Mouse (Mus musculus): ENCODE data around the gene Lhfpl3. TPM values are rescaled to one million over a fixed set of nuclear protein-coding genes. Genes with fewer than 3 reads are reported as not detected.

The Lhfpl3 gene
- total RNA-seq, 2 experiments from 2014 or later: 0.10 to 0.12 TPM

DNA sequence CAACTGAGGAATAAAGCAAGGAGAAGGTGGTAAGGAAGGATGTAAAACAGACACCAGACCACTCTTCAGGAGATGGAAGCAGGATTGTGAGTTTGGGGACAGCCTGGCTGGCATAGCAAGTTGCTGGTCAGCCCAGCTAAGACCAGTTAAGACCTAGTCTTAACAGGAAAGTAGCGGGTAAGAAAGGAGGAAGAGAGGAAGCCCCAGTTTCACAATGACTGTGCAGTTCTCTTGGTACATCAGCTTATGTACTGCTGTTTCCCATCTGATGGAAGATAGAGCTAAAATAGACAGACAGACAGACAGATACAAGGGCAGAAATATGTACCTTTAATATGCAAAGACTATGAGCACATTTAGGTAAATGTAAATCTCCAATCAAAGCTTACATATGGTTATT, 171.3 kb downstream of the Lhfpl3 start:
- DNase-seq: peak in 1 of 2 experiments; percentile 0
- intact Hi-C loops (cut with DNase I): no loop called here

DNA sequence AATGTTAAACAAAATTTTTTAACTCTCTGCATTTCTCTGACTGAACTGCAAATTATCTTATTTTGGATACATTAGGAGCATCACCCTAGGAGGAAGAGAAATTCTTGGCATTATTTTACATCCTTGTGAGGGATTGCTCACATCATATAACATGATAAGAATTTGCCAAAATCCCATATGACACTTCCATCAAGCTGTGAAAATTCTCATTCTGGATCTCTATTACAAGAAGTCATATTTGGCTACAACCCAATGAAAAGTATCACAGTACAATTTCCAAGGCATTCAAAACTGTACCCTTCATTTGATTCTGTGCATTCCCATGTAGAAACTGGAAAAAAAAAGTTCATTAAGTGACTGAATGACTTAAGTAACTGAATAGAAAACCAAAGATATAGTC, 180.3 kb downstream of the Lhfpl3 start:
- intact Hi-C loops (cut with DNase I): no loop called here
- no peak for DNase-seq

DNA sequence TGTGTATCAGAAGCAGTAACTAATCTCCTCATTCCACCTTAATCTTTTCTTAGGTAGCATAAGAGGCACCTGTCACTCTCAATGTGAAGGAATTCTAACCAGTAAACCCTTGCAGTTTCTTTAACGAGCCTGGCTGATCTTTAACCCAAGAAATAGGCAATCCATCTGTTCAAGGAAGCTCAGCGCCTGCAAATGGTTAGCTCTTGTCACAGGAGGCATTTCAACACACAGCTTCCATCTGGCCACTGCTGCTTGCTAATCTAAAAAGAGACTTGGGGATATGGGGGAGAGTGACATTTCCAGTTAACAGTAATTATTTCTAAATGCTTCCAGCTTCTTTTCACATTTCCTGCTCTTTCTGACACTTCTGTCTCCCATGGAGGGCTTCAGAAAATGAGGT, 182.9 kb downstream of the Lhfpl3 start:
- DNase-seq: no peak
- intact Hi-C loops (cut with DNase I): no loop called here

DNA sequence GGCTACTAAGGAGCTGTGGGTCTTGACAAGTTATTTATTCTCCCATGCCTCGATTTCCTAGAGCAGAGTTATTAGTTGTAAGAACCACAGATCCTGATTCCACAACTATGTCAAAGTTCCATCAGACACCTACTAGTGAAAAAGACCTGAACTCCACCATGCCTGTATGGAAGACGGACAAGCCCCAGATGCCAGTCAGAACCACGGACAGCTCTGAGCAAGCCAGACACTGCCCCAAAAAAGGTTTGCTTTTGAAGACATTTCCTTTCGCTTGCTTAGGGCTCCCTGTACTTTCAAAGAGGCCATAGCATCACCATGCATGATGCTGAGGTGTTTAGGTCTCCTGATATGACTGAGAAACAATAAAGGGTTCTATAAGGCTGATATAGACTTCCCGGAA, 197.4 kb downstream of the Lhfpl3 start:
- intact Hi-C loops (cut with DNase I): no loop called here
- DNase-seq: peak; percentile 8 to 27

DNA sequence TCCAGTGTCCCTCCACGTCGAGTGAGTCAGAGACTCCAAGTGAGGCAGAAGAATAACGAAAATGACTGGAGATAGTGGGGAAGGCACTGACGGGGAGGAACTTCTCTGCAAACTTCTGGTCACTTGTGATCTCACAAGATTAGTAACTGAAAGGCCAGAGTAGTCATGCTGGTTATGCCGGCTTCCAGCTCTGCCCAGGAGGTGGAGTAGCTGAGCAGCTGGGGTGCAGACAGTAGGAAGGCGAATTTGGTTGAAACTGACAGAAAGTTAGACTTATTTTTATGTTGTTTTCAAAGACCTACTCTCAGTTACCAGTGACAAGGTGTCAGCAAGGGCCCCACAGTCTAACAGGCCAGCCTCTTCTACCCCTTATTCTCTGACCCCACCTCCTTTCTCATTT, 217.4 kb downstream of the Lhfpl3 start:
- DNase-seq: peak in 1 of 2 experiments; percentile 3
- intact Hi-C loops (cut with DNase I): loop anchor here (5.0 kb wide), 1 partner anchor 264 kb away; no protein-coding TSS in a partner anchor

DNA sequence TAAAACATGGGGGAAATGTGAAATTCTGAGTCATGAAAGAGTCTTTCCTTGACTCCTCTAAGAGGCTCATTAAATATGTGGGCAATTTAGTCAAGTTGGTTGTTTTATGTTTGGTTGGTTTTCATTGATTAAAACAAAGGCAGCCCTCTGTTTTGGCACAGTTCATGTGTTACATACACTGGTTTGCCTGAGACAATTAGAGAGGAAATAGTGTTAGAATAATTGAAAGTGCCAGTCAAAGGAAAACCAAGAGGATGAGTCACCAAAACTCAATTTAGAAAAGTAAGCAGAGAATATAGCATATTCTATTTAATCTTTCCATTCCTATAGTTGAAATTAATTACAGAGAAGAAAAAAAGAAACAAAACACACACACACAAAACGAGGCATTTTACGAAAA, 240.9 kb downstream of the Lhfpl3 start:
- intact Hi-C loops (cut with DNase I): no loop called here
- DNase-seq: no peak

DNA sequence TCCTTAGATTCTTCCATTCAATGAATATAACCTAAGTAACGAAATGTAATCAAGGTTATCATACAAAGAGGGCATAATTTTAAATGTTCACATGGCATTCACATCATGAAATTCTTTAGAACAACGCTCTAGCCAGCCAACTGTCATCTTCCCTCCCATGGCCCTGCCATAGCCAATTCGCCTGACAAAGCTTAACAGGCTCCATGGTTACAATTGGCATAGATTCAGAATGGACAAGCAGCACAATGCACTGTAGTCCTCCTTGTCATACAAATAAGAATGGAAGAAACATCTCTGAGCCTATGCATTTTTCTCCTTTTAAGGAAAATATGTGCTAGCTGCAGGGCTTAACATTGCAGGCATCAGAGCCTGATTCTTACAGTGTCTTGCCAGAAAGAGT, 254.0 kb downstream of the Lhfpl3 start:
- intact Hi-C loops (cut with DNase I): no loop called here

DNA sequence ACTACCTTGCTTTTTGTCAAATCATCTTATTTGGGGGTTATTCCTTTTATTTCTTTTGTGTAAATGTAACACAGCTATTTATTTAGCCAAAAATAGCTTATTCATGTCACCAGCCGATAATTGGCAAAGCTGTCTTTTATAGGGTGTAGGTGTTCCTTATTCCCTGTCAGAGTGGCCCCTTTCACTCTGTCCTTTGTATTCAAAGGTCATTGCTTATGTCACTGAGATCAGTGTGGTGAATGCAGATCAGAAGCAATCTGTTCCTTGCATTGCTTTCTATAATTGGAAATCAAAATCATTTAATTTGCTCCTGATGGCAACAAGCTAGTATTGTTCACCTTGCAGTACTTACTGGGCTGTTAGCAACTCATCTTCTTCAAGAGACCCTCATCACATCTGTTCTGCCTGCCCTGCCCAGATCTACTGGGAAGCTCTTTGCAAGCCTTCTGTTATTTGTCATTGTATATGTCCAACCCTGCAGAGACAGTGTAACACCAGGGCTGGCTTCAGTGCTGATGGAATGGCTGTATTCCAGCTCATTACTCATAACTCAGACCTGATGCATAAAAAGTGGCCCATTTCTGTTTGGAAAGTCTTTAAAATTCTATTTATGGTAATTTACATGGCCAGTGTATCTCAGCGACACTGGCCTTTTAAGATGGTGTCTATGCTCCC, 257.4 kb downstream of the Lhfpl3 start:
- intact Hi-C loops (cut with DNase I): no loop called here
- DNase-seq: no peak

More for the DNA sequence above, 254.0 kb downstream of the Lhfpl3 start:
- DNase-seq: no peak

DNA sequence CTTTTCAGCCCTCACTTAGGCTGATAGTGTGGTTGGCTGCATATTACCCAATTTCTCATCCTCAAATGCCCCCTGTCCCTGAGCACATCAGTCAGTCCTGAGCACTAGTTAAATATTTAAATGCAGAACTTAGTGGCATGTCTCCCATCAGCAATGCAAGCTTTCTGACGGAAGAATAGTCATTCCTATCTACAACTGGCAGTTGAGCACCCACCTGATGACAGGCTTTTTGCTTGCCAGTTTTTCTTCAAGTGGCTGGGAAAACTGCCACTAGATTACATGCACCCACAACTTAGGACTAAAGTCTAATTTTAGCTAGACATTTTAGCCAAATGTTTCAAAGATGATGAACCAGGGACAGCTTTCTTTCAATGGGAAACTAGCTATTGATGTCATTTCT, 260.3 kb downstream of the Lhfpl3 start:
- intact Hi-C loops (cut with DNase I): no loop called here
- DNase-seq: peak; percentile 67 to 74

DNA sequence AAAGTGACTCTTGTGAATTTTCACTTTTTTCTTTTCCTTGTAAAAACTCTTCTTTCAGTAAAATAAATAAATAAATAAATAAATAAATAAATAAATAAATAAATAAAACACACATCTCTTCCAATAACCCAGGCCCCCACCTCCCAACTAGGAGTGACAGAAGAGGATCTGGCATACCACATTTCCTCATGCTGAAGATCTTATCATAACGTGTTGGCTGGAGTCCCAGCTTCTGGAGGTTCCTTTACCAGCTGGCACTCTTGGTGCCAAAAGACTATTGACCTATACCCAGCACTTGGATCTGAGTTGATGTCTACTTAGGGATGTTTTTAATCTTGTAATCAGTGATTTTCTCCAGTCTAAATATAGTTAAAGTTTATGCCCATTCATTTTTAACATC, 264.6 kb downstream of the Lhfpl3 start:
- intact Hi-C loops (cut with DNase I): no loop called here
- no peak for DNase-seq

DNA sequence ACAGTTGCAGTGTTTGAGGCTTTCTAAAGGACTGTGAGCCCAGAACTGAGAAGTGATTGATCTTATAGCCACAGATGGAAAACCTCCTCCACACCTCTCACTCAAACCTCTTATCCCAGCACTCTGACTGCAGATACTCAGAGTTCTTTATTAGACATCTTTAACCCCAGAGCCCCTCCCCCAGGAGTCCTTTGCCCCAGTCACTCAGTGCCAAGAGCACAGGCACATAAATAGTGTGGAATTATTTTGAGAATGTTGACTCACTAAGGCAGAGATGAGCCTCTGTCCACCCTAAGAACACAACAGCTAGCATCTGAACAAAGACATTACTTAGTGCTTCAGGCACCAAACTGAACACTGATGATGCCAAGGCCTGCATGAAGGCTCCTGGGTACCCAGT, 268.1 kb downstream of the Lhfpl3 start:
- intact Hi-C loops (cut with DNase I): no loop called here
- DNase-seq: peak; percentile 34 to 38

DNA sequence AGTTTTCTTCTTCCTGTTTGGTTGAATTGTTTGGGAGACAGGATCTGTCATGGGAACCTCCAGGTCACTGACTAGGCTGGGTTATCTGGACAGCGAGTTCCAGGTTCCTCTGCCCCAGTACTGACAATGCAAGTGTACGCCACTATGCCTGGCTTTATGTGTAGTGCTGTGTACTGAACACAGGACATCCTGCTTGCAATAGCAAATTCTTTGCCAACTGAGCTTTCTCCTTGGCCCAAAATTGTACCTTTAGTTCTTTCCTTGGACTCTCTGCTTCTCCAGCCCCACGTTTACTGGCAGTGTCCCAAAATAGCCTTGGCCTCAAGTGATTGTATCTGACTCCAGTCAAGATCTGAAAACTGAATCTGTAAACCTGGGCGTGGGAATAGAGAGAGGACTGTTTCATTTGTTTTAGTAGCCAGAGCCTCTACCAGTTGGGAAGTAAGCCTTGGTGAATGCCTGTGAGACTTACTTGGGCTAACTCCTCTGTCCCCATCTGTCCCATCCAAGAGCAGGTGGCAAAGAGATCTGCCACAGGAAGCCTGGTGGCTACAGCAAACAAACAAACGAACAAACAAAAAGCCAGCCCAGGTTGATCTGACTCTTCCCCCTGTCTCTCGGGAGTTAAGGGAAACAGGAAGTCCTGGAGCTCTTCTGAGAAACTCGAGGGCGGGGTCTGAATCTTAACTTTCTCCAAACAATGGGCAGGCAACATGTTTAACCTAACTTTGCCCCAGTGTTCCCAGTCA, 269.9 kb downstream of the Lhfpl3 start:
- intact Hi-C loops (cut with DNase I): no loop called here
- DNase-seq: peak in 1 of 2 experiments; percentile 15

DNA sequence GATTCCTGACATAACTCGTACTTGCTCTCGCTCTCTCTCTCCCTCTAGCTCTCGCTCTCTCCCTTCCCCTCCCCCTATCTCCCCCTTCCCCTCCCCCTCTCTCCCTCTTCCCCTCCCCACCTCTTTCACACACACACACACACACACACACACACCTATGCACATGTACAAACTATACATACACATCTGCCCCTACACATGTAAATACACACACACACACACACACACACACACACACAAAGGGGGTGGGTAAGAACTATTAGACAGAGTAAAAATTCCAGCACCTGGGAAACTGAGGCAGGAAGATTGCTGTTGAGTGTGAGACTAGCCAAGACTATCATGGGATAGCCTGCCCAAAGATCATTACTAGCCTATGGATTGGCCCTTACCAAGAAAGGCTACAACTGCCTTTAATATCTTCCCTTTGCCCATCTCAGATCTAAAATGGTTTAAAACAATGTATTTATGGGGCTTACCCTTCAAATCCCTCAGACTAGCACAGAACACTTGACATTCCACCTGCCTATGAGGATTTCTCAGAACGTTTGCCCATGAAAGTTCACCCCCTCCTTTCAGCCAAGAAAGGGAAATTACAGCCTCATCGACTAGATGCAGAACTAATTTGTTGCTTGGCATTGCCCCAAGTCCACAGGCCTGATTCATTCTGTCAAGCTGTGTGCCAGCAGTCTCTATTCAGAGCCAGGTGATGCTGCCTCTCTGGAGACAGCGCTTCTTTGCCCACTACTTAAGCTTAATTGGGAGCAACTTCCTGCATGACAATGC, 289.3 kb downstream of the Lhfpl3 start:
- DNase-seq: peak in 1 of 2 experiments; percentile 8
- intact Hi-C loops (cut with DNase I): no loop called here

DNA sequence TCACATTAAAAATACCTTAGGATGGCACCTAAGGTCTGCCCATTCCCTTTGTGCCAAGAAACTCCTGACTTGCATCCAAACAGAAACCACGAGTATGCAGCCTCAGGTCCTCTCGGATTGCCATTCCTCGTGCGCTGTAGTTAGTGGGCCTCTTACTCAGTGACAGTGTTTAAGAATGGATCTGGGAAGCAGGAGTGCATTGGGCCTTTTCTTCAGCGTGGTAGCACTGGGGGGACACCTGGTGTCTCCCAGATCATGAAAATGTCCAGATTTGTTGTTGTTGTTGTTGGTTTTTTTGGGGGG, 289.8 kb downstream of the Lhfpl3 start:
- intact Hi-C loops (cut with DNase I): no loop called here
- peak in 1 of 2 experiments; percentile 6 for DNase-seq

DNA sequence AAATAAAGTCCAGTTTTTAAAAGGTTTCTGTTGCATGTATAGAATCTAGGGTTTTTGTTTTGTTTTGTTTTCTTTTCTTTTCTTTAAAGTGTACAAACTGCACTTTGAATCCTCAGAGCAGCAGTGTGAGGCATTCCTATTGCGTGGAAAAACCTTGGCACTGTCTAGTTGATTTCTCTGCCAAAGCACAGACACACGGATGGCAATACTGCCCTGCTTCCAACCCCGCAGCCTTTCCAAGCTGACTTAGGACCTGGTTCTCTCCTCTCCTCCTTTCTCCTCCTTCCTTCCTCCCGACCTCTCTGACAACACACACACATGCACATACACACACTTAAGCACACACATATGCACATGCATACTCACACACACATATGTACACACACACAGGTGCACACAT, 294.6 kb downstream of the Lhfpl3 start:
- DNase-seq: peak; percentile 2 to 4
- intact Hi-C loops (cut with DNase I): no loop called here

DNA sequence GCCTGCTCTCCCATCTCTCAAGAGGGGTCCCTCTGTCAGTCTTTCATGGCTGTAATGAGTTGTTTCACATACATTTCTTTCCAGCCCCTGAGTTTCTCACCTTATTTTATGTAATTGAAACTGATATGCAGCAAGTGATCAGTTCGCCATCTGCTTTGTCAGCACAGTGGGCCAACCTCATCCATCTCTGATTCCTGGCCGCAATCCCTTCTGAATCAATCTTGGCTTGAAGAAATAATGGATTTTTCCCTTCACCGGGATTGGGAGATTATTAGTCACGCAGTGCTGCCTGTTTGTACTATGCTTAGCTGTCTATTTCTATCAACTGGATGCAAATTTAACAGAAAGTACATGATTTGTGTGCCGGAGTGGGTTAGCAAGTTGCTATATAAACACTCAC, 297.0 kb downstream of the Lhfpl3 start:
- DNase-seq: no peak
- intact Hi-C loops (cut with DNase I): no loop called here

DNA sequence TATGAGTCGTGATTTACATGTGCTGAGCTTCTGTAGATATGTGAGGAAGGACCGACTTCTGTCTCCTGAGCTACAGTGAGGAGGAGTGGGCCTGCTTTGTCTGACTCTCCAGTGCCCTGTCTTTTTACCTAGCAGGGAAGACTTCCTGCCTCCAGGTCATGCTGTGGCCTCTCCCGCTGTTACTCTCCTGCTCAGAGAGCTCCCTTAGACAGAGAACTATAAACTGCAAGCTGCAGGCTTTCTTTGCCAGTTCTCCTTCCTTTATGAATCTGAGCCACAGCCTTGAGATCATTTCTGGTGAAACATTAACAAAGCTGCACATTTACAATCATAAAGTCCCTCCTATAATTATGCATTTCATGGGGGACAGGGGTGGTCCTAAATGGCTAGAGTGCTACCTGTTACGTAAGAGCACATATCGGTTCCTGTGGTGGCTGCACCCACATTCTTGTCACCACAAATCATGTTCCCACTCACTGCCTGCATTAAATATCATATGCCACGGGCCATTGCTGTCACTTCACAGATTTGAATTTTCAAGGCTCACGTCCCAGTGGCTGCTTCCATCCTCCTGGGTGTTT, 303.3 kb downstream of the Lhfpl3 start:
- DNase-seq: no peak
- intact Hi-C loops (cut with DNase I): no loop called here

DNA sequence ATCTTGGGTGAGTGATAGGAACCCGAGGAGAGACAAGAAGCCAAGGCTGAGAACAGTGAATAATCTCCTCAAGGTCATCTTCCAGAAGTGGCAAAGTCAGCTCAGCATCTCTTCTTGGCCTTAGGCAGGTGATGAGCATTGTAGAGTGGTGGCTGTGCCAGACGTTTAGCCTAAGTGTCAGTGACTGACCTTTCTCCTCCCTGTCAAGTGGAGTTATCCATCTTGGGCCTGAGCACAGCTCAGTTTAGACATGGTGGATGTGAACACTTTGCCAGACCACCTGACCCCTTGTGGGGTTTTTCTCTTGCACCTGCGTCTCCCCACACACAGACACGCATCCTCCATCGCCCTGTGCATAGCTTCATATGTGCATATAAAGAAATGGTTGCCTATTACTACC, 305.6 kb downstream of the Lhfpl3 start:
- no peak for DNase-seq
- intact Hi-C loops (cut with DNase I): no loop called here

DNA sequence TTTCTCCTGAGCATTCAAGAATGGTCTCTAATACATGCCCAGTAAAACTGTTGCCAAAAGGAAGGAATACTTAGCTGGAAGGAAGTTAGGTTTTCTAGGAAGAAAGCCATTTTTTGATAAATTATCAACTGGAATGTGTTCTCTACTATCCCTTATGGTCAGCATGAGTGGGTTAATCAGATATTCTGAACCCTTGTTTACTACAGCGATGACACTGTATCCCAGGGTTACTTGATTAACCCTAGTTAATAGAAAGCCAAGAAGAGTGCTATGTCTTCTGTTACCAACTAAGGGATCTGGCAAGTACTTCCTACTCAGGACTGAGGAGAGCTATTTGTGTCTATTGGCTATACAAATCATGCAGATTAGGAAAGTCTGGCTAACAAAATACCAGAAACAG, 349.0 kb downstream of the Lhfpl3 start:
- DNase-seq: no peak
- intact Hi-C loops (cut with DNase I): no loop called here

DNA sequence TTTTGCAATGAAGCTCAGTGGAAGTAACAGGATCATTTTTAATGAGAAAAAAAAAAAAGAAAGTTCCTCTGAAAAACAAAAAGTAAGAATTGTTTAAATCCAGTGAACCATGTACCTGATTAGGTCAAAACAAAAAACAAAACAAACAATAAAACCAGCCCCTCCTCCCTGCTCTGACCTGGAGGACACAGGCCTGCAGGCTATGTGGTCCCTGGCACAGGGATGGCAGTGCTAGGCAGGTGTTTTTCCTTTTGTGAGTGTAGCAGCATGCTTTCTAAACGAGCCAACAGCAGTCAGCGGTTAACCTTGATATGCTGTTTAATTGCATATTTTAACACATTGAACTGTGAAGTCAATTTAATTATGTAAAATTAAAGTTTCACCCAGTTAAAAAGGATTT, 360.7 kb downstream of the Lhfpl3 start:
- intact Hi-C loops (cut with DNase I): no loop called here

DNA sequence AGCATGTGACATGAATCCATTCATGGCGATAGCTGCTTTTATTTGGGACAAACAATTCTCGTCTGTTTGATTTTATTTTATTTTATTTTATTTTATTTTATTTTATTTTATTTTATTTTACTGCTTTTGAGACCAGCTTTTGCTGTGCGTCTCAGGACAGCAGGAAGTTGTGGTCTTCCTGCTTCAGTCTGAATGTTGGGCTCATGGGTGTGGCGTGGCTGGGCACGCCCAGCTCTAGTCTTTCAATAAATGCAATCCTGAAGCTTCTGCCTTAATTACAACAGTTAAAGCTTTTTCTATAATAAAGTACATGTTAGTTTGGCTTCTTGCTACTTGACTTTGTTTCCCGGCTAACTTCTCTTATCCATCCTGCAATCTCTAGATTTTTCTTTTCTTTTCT, 365.4 kb downstream of the Lhfpl3 start:
- no peak for DNase-seq
- intact Hi-C loops (cut with DNase I): no loop called here

More for the DNA sequence above, 360.7 kb downstream of the Lhfpl3 start:
- DNase-seq: no peak
